In genomic region chr9:40799837-40800501, GRCm38 (mm10) we compare ENCODE assay signal across 8 mouse cellular contexts. TPM values are rescaled to one million over a fixed set of nuclear protein-coding genes. Genes with fewer than 3 reads are reported as not detected.
DNase-seq lines count a peak whose midpoint lies in the region; ATAC-seq and TF ChIP-seq lines count a peak whose summit lies in the region.

No protein-coding gene starts in this region.

- H3K4me2 ChIP-seq in embryonic facial prominence, embryonic 11.5 days (ENCODE audit: low read depth, low read length): peak overlapping the region; percentile 66
- peak overlapping the region; percentile 62 for H3K4me2 ChIP-seq in midbrain, postnatal 0 days (ENCODE audit: low read depth, low read length, poor library complexity, severe bottlenecking)

- H3K27me3 ChIP-seq in embryonic facial prominence, embryonic 11.5 days (ENCODE audit: control insufficient read depth, insufficient read depth, low read length): no peaks in the 10 kb centered on the region
- H3K27me3 ChIP-seq in midbrain, postnatal 0 days (ENCODE audit: insufficient read depth, low read length): no peaks in the 10 kb centered on the region

- 3% methylated on average over 30 of the region's 30 CpGs for WGBS in embryonic facial prominence, embryonic 11.5 days
- WGBS in midbrain, postnatal 0 days: under 1% methylated on average over 30 of the region's 30 CpGs

- peak overlapping the region; percentile 99 for H3K4me3 ChIP-seq in embryonic facial prominence, embryonic 11.5 days (ENCODE audit: low read depth, low read length)
- peak overlapping the region; percentile 94 for H3K4me3 ChIP-seq in midbrain, postnatal 0 days (ENCODE audit: low read depth, low read length)

- H3K36me3 ChIP-seq in embryonic facial prominence, embryonic 11.5 days (replicated peaks; ENCODE audit: control insufficient read depth, insufficient read depth, low read depth, low read length): no peaks in the 10 kb centered on the region
- 0 out of 2 replicates have a peak, but pooled peaks cover under 1% of the 10 kb centered on the region for H3K36me3 ChIP-seq in midbrain, postnatal 0 days (ENCODE audit: insufficient read depth, low read length)

- TF ChIP-seq CTCF in midbrain, postnatal 0 days (IDR thresholded peaks at IDR 0.05): no peak

- H3K27ac ChIP-seq in embryonic facial prominence, embryonic 11.5 days (replicated peaks; ENCODE audit: low read depth, low read length): peak overlapping the region; percentile 91
- peak overlapping the region; percentile 97 for H3K27ac ChIP-seq in midbrain, postnatal 0 days (ENCODE audit: low read depth, low read length)

- H3K9ac ChIP-seq in embryonic facial prominence, embryonic 11.5 days (replicated peaks; ENCODE audit: low read length): peak overlapping the region; percentile 87
- H3K9ac ChIP-seq in midbrain, postnatal 0 days (replicated peaks; ENCODE audit: low read length, poor library complexity, severe bottlenecking): peak overlapping the region; percentile 78

- no peaks in the 10 kb centered on the region for H3K9me3 ChIP-seq in embryonic facial prominence, embryonic 11.5 days (replicated peaks; ENCODE audit: control insufficient read depth, low read length)
- H3K9me3 ChIP-seq in midbrain, postnatal 0 days (ENCODE audit: low read length): no peaks in the 10 kb centered on the region

- no peaks in the 10 kb centered on the region for H3K4me1 ChIP-seq in embryonic facial prominence, embryonic 11.5 days (ENCODE audit: control insufficient read depth, insufficient read depth, low read length)
- no peaks in the 10 kb centered on the region for H3K4me1 ChIP-seq in midbrain, postnatal 0 days (ENCODE audit: insufficient read depth, low read length)

- peak; percentile 77 for DNase-seq in layer of hippocampus, adult 11-12 months (ENCODE audit: low spot score)
- DNase-seq in layer of hippocampus, adult 9-10 months (ENCODE audit: low spot score): no peak
- peak; percentile 76 for DNase-seq in embryonic facial prominence, embryonic 11.5 days (ENCODE audit: low spot score)
- DNase-seq in heart, adult 18-20 months: peak; percentile 90 to 91
- peak; percentile 88 for DNase-seq in kidney, adult 18-20 months
- peak; percentile 83 for DNase-seq in liver
- DNase-seq in midbrain, postnatal 0 days (ENCODE audit: low spot score): peak; percentile 82
- DNase-seq in spleen, postnatal 10 days (ENCODE audit: low spot score in 2 of 2): peak; percentile 68 to 80

- ATAC-seq in embryonic facial prominence, embryonic 11.5 days (replicated peaks; ENCODE audit: insufficient number of reproducible peaks, low FRiP score, low TSS enrichment, low read depth): peak; percentile 42
- peak; percentile 16 for ATAC-seq in midbrain, postnatal 0 days (ENCODE audit: low FRiP score)

RNA-seq across cellular contexts. Expression of gene Hspa8, which starts 0.8 kb away (rescaled TPM):
- 4,013 and 4,203 TPM in 2 replicates for polyA plus RNA-seq in embryonic facial prominence, embryonic 11.5 days (2014; fragmentation: Nextera tagmentation; extraction: Ambion mirVana)
- total RNA-seq in heart, adult 18-20 months (2021): 1,000 to 10,000 TPM; 1,743 to 1,808 TPM
- 3,665 and 4,346 TPM in 2 replicates for total RNA-seq in midbrain, postnatal 0 days (2014; rRNA removed)
- 2,467 and 2,499 TPM in 2 replicates for polyA plus RNA-seq in midbrain, postnatal 0 days (2015; fragmentation: Nextera tagmentation; extraction: Ambion mirVana)
